In genomic region chr16:73504759-73505158, GRCm38 (mm10) we compare ENCODE assay signal across 21 mouse cellular contexts.
DNase-seq lines count a peak whose midpoint lies in the region; ATAC-seq and TF ChIP-seq lines count a peak whose summit lies in the region.
"Had no signal": no experiment of that assay in that cellular context is flagged by ENCODE, and none has a peak within 500 bp of the region (broad histone marks: within the 10 kb centered on the region; RNA-seq: fewer than 3 reads in every experiment).

No protein-coding gene starts in this region.

- no peaks in the 10 kb centered on the region for H3K4me1 ChIP-seq in midbrain, postnatal 0 days (ENCODE audit: insufficient read depth, low read length)
- H3K4me1 ChIP-seq in midbrain, embryonic 15.5 days: no peaks in the 10 kb centered on the region
- H3K4me1 ChIP-seq: embryonic facial prominence, embryonic 10.5 days; embryonic facial prominence, embryonic 12.5 days; forebrain, embryonic 13.5 days; forebrain, embryonic 15.5 days had no signal

- no peak overlapping the region for H3K27ac ChIP-seq in midbrain, postnatal 0 days (ENCODE audit: low read depth, low read length)
- no peak overlapping the region for H3K27ac ChIP-seq in midbrain, embryonic 15.5 days
- H3K27ac ChIP-seq: embryonic facial prominence, embryonic 10.5 days; embryonic facial prominence, embryonic 12.5 days; forebrain, embryonic 13.5 days; forebrain, embryonic 15.5 days had no signal

- no peak overlapping the region for H3K4me3 ChIP-seq in midbrain, postnatal 0 days (ENCODE audit: low read depth, low read length)
- no peak overlapping the region for H3K4me3 ChIP-seq in midbrain, embryonic 15.5 days
- H3K4me3 ChIP-seq: embryonic facial prominence, embryonic 10.5 days; embryonic facial prominence, embryonic 12.5 days; forebrain, embryonic 13.5 days; forebrain, embryonic 15.5 days had no signal

- no peaks in the 10 kb centered on the region for H3K36me3 ChIP-seq in midbrain, postnatal 0 days (ENCODE audit: insufficient read depth, low read length)
- H3K36me3 ChIP-seq in midbrain, embryonic 15.5 days (replicated peaks): no peaks in the 10 kb centered on the region
- H3K36me3 ChIP-seq: embryonic facial prominence, embryonic 10.5 days; embryonic facial prominence, embryonic 12.5 days; forebrain, embryonic 15.5 days had no signal

- no peak for ATAC-seq in midbrain, postnatal 0 days (ENCODE audit: low FRiP score)
- no peak for ATAC-seq in midbrain, embryonic 15.5 days (replicated peaks)
- ATAC-seq: forebrain, embryonic 13.5 days; forebrain, embryonic 15.5 days; forebrain, postnatal 0 days; Patski had no signal

- peak; percentile 21 for DNase-seq in midbrain, postnatal 0 days (ENCODE audit: low spot score)
- peak; percentile 27 for DNase-seq in R1 (ENCODE audit: low read depth, low spot score)
- DNase-seq in retina, embryonic 14.5 days (ENCODE audit: low spot score): peak; percentile 40
- no peak for DNase-seq in lung, postnatal 36 days
- DNase-seq in cerebellum, adult 9-10 months: no peak
- DNase-seq in right cerebral cortex, adult 2 months (ENCODE audit: low spot score in 2 of 2): no peak
- DNase-seq: adrenal gland, adult 2 months; adrenal gland, postnatal 10 days; adrenal gland, postnatal 25 days; cerebellum, adult 11-12 months; cerebellum, adult 2 months; cerebellum, adult 9-11 months; cerebellum, postnatal 14 days; cerebellum, postnatal 36 days; forebrain, postnatal 0 days had no signal

- no peak overlapping the region for H3K9ac ChIP-seq in midbrain, postnatal 0 days (replicated peaks; ENCODE audit: low read length, poor library complexity, severe bottlenecking)
- no peak overlapping the region for H3K9ac ChIP-seq in midbrain, embryonic 15.5 days
- H3K9ac ChIP-seq: embryonic facial prominence, embryonic 12.5 days; forebrain, embryonic 13.5 days; forebrain, embryonic 15.5 days; forebrain, postnatal 0 days had no signal

- no peaks in the 10 kb centered on the region for H3K9me3 ChIP-seq in midbrain, postnatal 0 days (ENCODE audit: low read length)
- no peaks in the 10 kb centered on the region for H3K9me3 ChIP-seq in midbrain, embryonic 15.5 days
- H3K9me3 ChIP-seq: embryonic facial prominence, embryonic 10.5 days; embryonic facial prominence, embryonic 12.5 days; forebrain, embryonic 13.5 days; forebrain, embryonic 15.5 days had no signal

- H3K4me2 ChIP-seq in midbrain, postnatal 0 days (ENCODE audit: low read depth, low read length, poor library complexity, severe bottlenecking): no peak overlapping the region
- H3K4me2 ChIP-seq in midbrain, embryonic 15.5 days: no peak overlapping the region
- H3K4me2 ChIP-seq: embryonic facial prominence, embryonic 12.5 days; forebrain, embryonic 13.5 days; forebrain, embryonic 15.5 days had no signal

- H3K27me3 ChIP-seq in midbrain, postnatal 0 days (ENCODE audit: insufficient read depth, low read length): no peaks in the 10 kb centered on the region
- H3K27me3 ChIP-seq in midbrain, embryonic 15.5 days (replicated peaks): no peaks in the 10 kb centered on the region
- H3K27me3 ChIP-seq: embryonic facial prominence, embryonic 12.5 days; forebrain, embryonic 15.5 days; Patski had no signal

- no peak for TF ChIP-seq CTCF in midbrain, postnatal 0 days (IDR thresholded peaks at IDR 0.05)

Comparison
In these comparisons a context has a peak if more than half of its experiments do, and no peak if none do; other contexts are left out.
1. DNase-seq: peak in midbrain, postnatal 0 days (single experiment), R1 (single experiment) and retina, embryonic 14.5 days (single experiment); none in lung, postnatal 36 days (single experiment), cerebellum, adult 9-10 months (single experiment) and right cerebral cortex, adult 2 months (0 of 2).